Mouse (Mus musculus) frontal cortex, postnatal 25 days (tissue): ENCODE measurements around the gene Fat4.

Experiments
- DNase-seq, 2 experiments: peaks; one replicate each; pipeline ENCODE4 v3.0.0; 2022; ENCODE audit warnings: low spot score in 2 of 2

Fat4 gene

DNA sequence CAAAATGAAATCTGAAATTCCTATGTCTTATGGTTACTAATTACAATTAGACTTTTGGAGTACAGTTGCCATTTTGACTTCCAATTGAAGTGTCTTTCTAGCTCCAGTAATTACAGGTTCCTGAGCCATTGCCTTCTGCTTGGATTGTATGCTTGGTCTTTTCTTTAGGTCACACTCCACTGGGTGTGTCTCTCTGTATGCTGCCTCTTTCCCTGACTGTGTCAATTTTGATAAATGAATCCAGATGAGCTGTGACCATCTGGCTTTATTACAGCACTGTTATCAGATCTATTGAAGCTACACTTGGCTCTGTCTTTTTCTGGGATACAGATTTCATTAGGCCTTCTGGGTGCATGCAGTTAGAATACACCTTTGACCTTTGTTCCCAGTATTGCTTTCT, 80.7 kb downstream of the Fat4 start:
- DNase-seq: no peak

DNA sequence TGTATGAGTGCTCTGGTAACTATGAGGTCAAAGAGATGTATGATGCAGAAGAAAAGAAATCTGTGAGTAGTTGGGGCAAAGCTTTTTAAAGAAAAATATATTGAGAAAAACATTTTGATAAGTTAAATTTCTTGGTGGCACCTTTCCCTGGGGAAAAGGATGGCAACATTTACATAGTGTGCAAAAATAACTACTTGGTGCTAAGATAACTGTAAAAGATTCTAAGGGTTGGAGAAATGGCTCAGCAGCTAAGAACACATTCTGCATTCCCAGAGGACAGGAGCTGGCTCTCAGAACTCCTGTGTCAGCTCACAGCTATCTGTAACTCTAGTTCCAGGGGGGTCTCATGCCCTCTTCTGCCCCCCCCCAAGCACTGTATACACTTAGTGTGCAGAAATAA, 99.6 kb downstream of the Fat4 start:
- no peak for DNase-seq

DNA sequence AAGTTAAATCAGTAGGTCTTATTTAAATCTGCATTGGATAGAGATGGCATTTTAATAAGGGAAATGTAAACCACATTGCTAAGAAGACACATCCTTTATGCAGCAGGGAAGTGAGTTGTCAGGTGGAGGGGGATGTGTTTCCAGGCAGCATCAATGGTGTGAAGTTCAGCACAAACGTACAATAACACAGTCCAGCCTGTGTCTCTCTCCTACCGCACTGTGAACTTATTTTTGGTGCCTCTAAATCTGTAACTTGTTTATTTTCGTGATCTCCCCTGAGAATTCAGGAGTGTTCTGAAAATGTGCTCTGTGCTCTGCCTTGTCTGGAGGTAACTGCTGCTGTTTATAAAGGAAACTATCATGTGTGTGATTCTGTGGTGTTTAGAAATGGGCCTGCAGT, 102.4 kb downstream of the Fat4 start:
- DNase-seq: no peak

DNA sequence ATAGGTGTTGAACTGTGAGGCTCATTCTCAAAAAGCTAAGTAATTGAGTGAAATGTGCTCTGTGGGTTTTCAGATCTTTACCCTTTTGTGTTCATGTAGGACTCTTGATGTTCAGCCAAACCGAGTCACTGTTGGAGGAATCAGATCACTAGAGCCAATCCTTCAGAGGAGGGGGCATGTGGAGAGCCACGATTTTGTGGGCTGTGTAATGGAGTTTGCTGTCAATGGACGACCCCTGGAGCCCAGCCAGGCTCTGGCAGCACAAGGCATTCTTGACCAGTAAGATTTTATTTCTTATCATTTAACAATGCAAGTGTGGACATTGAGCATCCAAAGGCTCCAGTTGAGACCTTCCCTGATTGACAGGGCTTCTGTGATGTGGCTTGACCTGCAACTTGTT, 113.3 kb downstream of the Fat4 start:
- DNase-seq: no peak

DNA sequence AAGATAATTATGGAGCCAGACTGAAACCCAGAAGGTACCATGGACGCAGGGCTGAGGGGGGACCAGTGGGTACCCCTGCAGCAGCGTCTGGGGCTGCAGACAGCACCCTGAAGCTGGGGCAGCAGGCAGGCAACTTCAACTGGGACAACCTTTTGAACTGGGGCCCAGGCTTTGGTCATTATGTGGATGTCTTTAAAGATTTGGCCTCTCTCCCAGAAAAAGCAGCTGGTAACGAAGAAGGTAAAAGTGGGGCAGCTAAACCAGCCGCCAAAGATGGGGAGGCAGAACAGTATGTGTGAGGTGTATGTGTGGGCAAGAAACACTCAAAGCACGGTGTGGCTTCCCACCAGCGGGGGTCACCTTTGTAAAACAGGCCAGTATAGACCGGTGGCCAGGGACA, 123.8 kb downstream of the Fat4 start:
- DNase-seq: peak in 1 of 2 experiments; percentile 13

DNA sequence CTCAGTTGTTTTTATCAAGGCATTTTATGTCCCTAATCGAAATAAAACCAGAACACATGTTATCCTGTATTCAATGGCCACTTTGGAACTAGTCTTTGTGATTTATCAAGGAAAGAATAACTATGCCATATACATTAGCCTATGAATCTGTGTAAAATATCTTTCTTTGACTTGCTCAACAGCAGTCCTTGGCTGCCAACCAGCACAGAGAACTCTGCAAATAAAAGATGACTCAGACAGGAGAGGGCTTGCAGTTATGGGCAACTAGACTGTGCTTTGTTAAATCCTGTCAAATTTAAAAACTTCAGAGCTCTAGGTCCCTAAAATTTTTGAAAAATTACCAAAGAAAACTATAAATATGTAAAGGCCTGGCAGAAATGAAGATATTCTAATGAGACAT, 130.9 kb downstream of the Fat4 start:
- DNase-seq: no peak

DNA sequence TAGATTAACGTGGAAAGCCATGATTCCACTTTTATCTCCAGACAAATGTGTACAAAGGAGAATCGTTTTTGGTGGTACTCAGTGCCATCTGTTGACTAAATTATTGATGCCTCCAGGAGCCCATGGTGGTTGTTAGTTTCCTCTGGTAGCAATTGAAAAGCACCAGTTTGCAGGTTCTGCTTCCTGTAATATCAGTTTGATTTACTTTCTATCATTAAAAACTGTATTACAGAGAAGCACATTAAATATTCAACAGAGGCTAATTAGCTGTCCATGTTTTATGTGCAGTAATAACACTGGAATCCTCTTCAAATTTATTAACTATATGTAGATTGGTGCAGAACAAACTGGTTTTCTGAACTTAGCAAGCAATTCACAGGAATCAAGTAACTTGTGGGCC, 149.4 kb downstream of the Fat4 start:
- no peak for DNase-seq

DNA sequence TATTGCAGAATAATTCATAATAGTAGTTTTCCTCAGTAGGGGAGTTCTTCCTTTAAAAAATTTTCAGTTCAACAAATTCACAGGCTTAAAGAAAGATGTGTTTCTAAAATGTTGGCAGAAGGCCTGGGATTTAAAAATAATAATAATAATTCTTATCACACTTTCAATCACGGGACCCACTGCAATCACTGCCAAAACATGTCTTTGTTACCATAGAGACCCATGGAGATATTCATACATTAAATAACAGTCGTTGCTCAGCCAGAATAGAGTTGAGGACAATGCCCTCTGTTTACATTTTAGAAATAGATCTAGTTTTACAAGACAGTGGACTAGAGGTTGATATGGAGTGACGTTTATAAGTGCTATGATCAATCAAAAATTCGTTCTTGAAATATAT, 159.7 kb downstream of the Fat4 start:
- DNase-seq: no peak

DNA sequence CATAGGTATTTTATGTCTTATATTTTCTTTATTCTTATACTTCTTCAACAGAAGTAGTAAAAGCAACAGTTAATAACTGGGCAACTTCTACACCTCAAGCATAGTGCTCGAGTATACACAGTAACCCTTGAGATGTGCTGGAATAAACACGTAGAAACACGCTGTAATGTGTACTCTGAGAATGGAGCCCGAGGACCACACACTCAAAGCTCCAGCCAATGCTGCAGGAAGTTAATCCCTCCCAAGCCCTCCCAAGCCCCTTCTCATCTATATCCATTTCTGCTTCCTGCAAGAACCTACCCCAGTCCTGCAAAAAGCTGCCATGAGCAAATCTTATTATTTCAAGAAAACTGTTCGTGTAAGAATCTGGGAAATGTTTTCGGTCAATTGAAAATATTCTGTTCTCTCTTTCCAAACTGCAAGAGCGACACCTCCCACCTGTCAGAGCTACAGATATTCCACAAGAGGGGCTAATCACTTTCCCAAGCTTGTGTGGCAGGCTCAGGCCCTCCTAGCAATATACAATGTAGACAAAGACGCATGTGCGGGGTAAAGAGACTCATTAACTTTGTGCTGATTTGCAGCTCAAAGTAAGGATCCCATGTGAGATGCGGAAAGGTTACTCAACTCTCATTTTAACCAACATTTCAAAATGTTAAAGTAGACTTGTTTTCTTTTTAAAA, 161.0 kb downstream of the Fat4 start:
- no peak for DNase-seq

DNA sequence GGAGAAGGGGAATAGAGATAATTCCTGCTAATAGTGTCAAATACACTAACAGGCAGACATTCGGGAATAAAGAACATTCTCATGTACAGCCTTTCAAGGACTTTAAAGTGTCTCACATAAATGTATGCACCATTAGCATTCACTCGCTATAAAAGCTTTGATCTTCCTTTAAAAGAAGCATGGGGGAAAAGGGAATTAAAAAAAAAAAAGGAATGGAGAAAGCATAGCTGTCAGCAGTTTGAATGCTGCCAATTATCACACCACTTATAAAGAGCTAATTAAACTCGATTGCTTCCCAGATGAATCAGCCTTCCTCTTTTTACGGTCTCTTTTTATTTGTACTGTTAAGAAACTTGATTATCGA, 161.5 kb downstream of the Fat4 start:
- DNase-seq: no peak

DNA sequence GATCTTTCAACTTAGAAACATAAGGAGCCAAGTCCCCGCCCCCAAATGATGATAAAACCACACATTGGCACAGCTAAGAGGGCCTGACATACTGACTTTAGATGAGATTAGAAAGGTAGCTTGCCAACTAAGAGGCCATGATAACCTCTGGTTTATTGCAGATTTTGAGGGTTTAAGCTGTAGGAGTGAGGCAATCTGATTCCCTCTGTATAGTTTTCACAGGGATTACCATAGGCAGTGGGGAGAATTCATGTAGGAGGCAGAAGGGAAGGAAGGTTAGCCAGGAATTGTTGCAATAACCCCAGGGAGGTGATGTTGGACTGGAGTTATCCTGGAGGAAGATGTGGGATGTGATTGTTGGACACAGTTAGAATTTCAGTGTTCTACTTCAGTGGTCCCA, 163.4 kb downstream of the Fat4 start:
- no peak for DNase-seq

DNA sequence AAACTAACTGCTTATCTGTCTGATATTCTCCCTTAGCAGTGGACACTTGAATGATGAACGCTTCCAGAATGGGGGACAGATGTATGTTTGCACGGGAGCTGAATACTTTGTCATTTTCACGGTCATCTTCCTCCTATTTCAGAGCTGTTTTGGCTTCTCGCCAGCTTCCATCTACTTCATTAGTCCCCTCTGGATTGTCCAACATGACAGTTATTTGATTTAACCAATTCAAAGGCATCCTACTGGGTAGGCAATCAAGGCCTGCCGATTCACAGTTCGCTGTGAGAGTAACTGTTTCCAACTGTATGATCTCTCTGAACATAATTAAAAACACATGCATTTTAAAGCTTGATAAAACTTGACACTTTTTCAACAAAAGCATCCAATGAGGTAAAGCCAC, 166.3 kb downstream of the Fat4 start:
- DNase-seq: no peak
